Mouse (Mus musculus): ENCODE results near the gene Rars. TPM values are rescaled to one million over a fixed set of nuclear protein-coding genes. Genes with fewer than 3 reads are reported as not detected.
"Not testable (repeated sequence)": the region's sequence is repeated elsewhere in the genome, so short reads cannot be mapped to it uniquely, and the experiment has no call there.

The Rars gene
- polyA plus RNA-seq, 1 experiment from 2014 or later: 88.4 TPM

GRCm38 (mm10) chr11:35855567-35855966, 21.3 kb upstream of the Rars start:
- WGBS: 84% methylated on average over 7 of the region's 9 CpGs
- H3K4me3 ChIP-seq: no peak overlapping the region
- no peaks in the 10 kb centered on the region for H3K36me3 ChIP-seq
- H3K9ac ChIP-seq: no peak overlapping the region
- no peak overlapping the region for H3K4me2 ChIP-seq (replicated peaks)
- H3K9me3 ChIP-seq: no peaks in the 10 kb centered on the region; the same call in 1 of the 2 replicates
- no peaks in the 10 kb centered on the region for H3K27me3 ChIP-seq
- no peaks in the 10 kb centered on the region for H3K4me1 ChIP-seq
- H3K27ac ChIP-seq: no peak overlapping the region
- ATAC-seq (ENCODE audit: low FRiP score, low read depth): no peak

- Histone ChIP-seq H3K36me3 (no peaks in the 10 kb centered on the region; the same call in 1 of the 2 replicates), H3K9ac (no peak overlapping the region), H3K9me3 (no peaks in the 10 kb centered on the region; the same call in 1 of the 2 replicates), H3K4me2 (replicated peaks) (no peak overlapping the region), H3K27ac (no peak overlapping the region), H3K4me1 (no peaks in the 10 kb centered on the region), H3K4me3 (no peak overlapping the region), H3K27me3 (no peaks in the 10 kb centered on the region)
- no peak for ATAC-seq (ENCODE audit: low FRiP score, low read depth)
- WGBS: 76% methylated on average over 5 of the region's 5 CpGs
Measured at GRCm38 (mm10) chr11:35854941-35855340, 20.6 kb upstream of the Rars start.

DNA sequence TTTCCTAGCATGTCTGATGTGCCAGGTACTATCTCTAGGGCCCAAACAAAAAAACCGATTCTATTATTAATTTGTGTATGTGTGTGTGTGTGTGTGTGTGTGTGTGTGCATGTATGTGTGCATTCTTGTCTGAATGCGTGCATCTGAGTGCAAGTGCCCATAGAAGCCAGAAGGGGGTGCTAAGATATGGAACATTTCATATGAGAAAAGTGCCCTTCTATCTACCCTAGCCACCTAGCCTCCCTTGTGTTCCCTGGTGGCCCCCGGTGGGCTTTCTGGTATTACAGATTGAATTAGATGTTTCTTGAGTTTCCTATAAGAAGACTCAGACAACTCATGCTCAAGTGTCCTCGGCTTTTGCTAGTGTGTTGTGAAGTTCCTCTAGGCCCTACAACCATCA, 19.3 kb upstream of the Rars start:
- Histone ChIP-seq H3K27me3 (no peaks in the 10 kb centered on the region), H3K9ac (no peak overlapping the region), H3K27ac (no peak overlapping the region), H3K4me2 (replicated peaks) (no peak overlapping the region), H3K9me3 (no peaks in the 10 kb centered on the region; the same call in 1 of the 2 replicates), H3K4me1 (no peaks in the 10 kb centered on the region), H3K36me3 (no peaks in the 10 kb centered on the region; the same call in 1 of the 2 replicates), H3K4me3 (no peak overlapping the region)
- 89% methylated on average over 4 of the region's 4 CpGs for WGBS
- no peak for ATAC-seq (ENCODE audit: low FRiP score, low read depth)

DNA sequence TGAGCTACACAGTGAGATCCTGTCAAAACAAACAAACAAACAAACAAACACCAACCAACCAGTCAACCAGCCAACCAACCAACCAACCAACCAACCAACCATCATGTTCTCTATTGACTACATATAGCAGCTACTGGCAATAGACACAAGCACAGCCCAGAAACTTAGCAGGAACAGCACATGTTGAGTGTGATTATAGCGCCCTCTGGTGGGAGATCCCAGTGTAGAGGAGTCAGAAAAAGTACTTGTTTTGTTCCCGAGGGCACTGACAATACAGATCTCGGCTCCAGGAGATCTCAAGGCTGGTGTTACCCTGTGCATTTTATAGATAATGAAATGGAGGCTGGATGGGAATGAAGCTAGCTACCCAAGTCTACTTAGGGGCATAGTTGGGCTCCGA, 18.4 kb upstream of the Rars start:
- Histone ChIP-seq H3K4me1 (no peaks in the 10 kb centered on the region), H3K27me3 (no peaks in the 10 kb centered on the region), H3K4me2 (replicated peaks) (no peak overlapping the region), H3K9me3 (no peaks in the 10 kb centered on the region; the same call in 1 of the 2 replicates), H3K4me3 (no peak overlapping the region), H3K9ac (no peak overlapping the region), H3K36me3 (no peaks in the 10 kb centered on the region; the same call in 1 of the 2 replicates), H3K27ac (no peak overlapping the region)
- WGBS: 57% methylated on average over 4 of the region's 4 CpGs
- ATAC-seq (ENCODE audit: low FRiP score, low read depth): no peak

DNA sequence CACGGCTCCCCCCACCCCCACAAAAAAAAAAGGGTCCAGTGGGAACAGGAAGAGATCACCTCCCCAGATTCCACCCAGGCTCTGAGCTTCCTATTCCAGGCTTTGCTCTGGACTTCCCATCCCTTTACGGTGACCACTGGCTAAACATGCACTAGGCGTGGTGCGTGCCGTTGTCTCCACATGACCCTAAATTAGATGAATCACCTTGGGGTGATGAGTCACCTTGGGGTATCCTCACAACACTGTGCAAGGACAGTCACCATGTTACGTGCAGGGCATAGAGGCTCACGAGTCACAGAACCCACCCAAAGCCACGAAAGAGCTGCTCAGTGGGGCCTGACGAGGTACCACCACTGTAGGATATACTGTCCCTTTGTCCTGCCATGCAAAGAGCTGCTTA, 10.0 kb upstream of the Rars start:
- WGBS: 88% methylated on average over 9 of the region's 9 CpGs
- H3K9me3 ChIP-seq: no peaks in the 10 kb centered on the region

DNA sequence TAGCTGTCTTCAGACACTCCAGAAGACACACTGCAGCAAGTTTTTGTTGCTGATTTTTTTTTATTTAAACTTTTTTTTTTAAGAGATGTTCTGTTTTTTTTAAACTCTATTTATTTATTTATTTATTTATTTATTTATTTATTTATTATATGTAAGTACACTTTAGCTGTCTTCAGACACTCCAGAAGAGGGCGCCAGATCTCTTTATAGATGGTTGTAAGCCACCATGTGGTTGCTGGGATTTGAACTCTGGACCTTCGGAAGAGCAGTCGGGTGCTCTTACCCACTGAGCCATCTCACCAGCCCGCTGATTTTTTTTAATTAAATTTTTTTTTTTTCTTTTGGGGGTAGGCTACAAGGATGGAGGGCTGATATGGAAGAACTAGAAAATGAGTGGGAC, 8.3 kb upstream of the Rars start:
- not testable (repeated sequence) for H3K4me1 ChIP-seq; H3K36me3 ChIP-seq; H3K9me3 ChIP-seq; ATAC-seq (ENCODE audit: low FRiP score, low read depth); H3K4me3 ChIP-seq; H3K9ac ChIP-seq; H3K27ac ChIP-seq; H3K4me2 ChIP-seq (replicated peaks); H3K27me3 ChIP-seq
- 86% methylated on average over 4 of the region's 4 CpGs for WGBS

More for the DNA sequence above, 10.0 kb upstream of the Rars start:
- Histone ChIP-seq H3K4me3 (no peak overlapping the region), H3K4me1 (no peaks in the 10 kb centered on the region), H3K27ac (no peak overlapping the region), H3K4me2 (replicated peaks) (no peak overlapping the region), H3K27me3 (no peaks in the 10 kb centered on the region), H3K36me3 (no peaks in the 10 kb centered on the region; the same call in 1 of the 2 replicates), H3K9ac (no peak overlapping the region)
- no peak for ATAC-seq (ENCODE audit: low FRiP score, low read depth)

- H3K27me3 ChIP-seq: no peaks in the 10 kb centered on the region
- no peak overlapping the region for H3K4me3 ChIP-seq
- H3K9me3 ChIP-seq: no peaks in the 10 kb centered on the region
- H3K4me1 ChIP-seq: 0 out of 2 replicates have a peak, but pooled peaks cover 2% of the 10 kb centered on the region
- H3K4me2 ChIP-seq (replicated peaks): no peak overlapping the region
- H3K9ac ChIP-seq: 0 out of 2 replicates have a peak overlapping the region, but pooled peaks have one; percentile 1
- no peaks in the 10 kb centered on the region; the same call in 1 of the 2 replicates for H3K36me3 ChIP-seq
- 91% methylated on average over 21 of the region's 21 CpGs for WGBS
- no peak overlapping the region for H3K27ac ChIP-seq
- no peak for ATAC-seq (ENCODE audit: low FRiP score, low read depth)
Measured at GRCm38 (mm10) chr11:35841738-35842325, 7.5 kb upstream of the Rars start.

DNA sequence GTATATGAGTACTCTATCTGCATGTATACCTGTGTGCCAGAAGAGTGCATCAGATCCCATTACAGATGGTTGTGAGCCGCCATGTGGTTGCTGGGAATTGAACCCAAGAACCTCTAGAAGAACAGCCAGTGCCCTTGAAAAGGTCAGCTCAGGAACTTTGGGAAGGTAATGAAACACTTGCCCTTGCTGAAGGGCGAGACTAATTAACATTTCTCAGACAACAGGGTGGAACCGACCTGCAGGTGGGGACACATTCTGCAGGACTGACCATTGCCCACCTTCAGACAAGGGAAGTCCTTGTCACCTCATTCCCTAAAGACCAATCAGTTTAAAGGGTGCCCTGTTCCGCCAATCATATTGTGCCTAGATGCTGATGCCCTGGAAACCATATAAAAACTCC, 6.5 kb upstream of the Rars start:
- 88% methylated on average over 4 of the region's 4 CpGs for WGBS
- not testable (repeated sequence) for H3K27ac ChIP-seq; H3K9ac ChIP-seq; H3K4me2 ChIP-seq (replicated peaks); H3K9me3 ChIP-seq; ATAC-seq (ENCODE audit: low FRiP score, low read depth); H3K4me1 ChIP-seq; H3K27me3 ChIP-seq; H3K4me3 ChIP-seq; H3K36me3 ChIP-seq

- Histone ChIP-seq H3K4me2 (replicated peaks) (no peak overlapping the region), H3K9ac (no peak overlapping the region), H3K4me3 (no peak overlapping the region), H3K9me3 (no peaks in the 10 kb centered on the region), H3K27ac (no peak overlapping the region), H3K27me3 (no peaks in the 10 kb centered on the region), H3K36me3 (no peaks in the 10 kb centered on the region; the same call in 1 of the 2 replicates), H3K4me1 (0 out of 2 replicates have a peak, but pooled peaks cover 2% of the 10 kb centered on the region)
- ATAC-seq (ENCODE audit: low FRiP score, low read depth): no peak
- WGBS: 77% methylated on average over 7 of the region's 7 CpGs
Measured at GRCm38 (mm10) chr11:35840282-35840681, 6.0 kb upstream of the Rars start.

DNA sequence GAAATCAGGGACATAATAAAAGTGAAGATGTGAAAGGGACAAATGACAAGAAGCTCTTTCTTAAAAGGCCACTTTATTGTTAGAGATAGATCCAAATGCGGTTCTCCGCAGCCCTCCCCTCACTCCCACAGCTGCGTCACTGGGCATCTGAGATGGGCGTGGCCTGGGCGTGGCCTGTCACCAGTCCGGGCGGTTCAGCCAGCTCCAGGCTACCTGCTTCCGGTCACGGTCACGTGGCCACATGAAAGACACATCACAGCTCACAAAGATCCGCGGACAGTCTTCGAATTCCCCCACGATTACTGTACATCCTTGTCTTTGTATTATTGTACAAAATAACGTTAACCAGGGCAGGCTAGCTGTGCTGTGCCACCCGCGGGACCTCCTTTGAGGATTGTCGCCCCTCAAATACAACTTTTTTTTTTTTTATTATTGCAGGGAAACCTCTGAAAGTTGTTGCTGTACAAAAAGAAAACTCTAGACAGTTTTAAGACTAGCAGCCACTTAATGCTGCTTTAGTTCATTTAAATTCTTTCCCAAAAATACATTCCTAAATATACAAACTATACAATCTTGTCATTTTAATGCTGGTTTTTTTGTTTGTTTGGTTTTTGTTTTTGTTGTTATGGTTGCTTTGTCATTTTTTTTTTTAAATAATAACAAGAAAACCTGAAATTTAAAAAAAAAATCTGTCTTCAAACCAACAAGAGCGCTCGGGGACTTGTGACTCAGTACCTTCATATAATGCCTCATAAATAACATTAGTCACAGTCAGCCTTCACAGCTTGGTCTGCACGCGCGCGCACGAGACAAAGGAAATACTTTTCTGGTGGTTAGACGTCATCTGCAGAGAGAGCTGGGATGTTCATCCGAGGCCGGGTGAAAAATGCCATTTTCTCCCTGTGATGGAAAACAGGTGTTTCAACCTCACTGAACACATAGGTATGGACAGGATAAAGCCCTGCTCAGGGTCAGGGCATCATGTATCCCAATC, 4.3 kb upstream of the Rars start:
- Histone ChIP-seq H3K27ac (0 out of 2 replicates have a peak overlapping the region, but pooled peaks have one; percentile 15), H3K36me3 (no peaks in the 10 kb centered on the region; the same call in 1 of the 2 replicates), H3K9me3 (no peaks in the 10 kb centered on the region), H3K27me3 (no peaks in the 10 kb centered on the region), H3K4me3 (peak overlapping the region; percentile 43), H3K9ac (peak overlapping the region; percentile 57), H3K4me2 (replicated peaks) (peak overlapping the region; percentile 66), H3K4me1 (peaks cover 4% of the 10 kb centered on the region)
- peak; percentile 85 for ATAC-seq (ENCODE audit: low FRiP score, low read depth)
- WGBS: 16% methylated on average over 28 of the region's 28 CpGs

GRCm38 (mm10) chr11:35837156-35838126, 3.1 kb upstream of the Rars start:
- ATAC-seq (ENCODE audit: low FRiP score, low read depth): no peak
- Histone ChIP-seq H3K27ac (no peak overlapping the region), H3K4me2 (replicated peaks) (peak overlapping the region; percentile 66), H3K9me3 (no peaks in the 10 kb centered on the region), H3K9ac (no peak overlapping the region), H3K4me3 (no peak overlapping the region), H3K27me3 (no peaks in the 10 kb centered on the region), H3K36me3 (0 out of 2 replicates have a peak, but pooled peaks cover under 1% of the 10 kb centered on the region), H3K4me1 (peaks cover 13% of the 10 kb centered on the region)
- WGBS: 77% methylated on average over 5 of the region's 5 CpGs

Data from limb, embryonic 13.5 days (tissue).